Mouse (Mus musculus) bone marrow, adult 2 months (tissue): ENCODE measurements at regions not wholly inside any gene's neighbourhood (a gene's known extent, or its start where the extent isn't known, plus 50 kb on each side); places are given as distances from the start of the nearest gene placed in this dataset.
"Not testable (repeated sequence)": the region's sequence is repeated elsewhere in the genome, so short reads cannot be mapped to it uniquely, and the experiment has no call there.

Experiments used
- CTCF ChIP-seq: fragments of 200-500 bp; IDR thresholded peaks from 2 replicates; pipeline ENCODE4 v1.5.1; 2011; ENCODE audit warnings: low read length, control low read depth; ENCODE audit not compliant: control insufficient read depth, insufficient read depth
- POLR2A ChIP-seq: fragments of 200-500 bp; IDR thresholded peaks from 2 replicates; pipeline ENCODE4 v1.6.1; 2011; ENCODE audit warnings: low read depth, mild to moderate bottlenecking, control low read depth, low read length, borderline replicate concordance; ENCODE audit not compliant: control insufficient read depth

- not testable (repeated sequence) for TF ChIP-seq CTCF, POLR2A
These were observed 294.1 kb downstream of the Plod2 start for GRCm38 (mm10) chr9:92836156-92836555.
